Mouse (Mus musculus) small intestine, adult 2 months (tissue): Measurements from ENCODE around the gene Kifc1.

ENCODE experiments used
- CTCF ChIP-seq: fragments of 200-500 bp; IDR thresholded peaks from 2 replicates; pipeline ENCODE4 v1.5.1; 2012; ENCODE audit warnings: low read depth, mild to moderate bottlenecking, control low read depth, inconsistent platforms, low read length, moderate library complexity, mixed read lengths; ENCODE audit not compliant: insufficient replicate concordance, insufficient read length; ENCODE audit errors: extremely low read depth
- POLR2A ChIP-seq: fragments of 200-500 bp; IDR thresholded peaks from 2 replicates; pipeline ENCODE4 v1.6.1; 2012; ENCODE audit warnings: low read depth, mild to moderate bottlenecking, control low read depth, inconsistent platforms, low read length, moderate library complexity

GRCm38 (mm10) chr17:33931947-33932346 is 41.5 kb upstream of the Kifc1 start:
- TF ChIP-seq CTCF: no peak
- TF ChIP-seq POLR2A: no peak
